Mouse (Mus musculus) embryonic facial prominence, embryonic 12.5 days (tissue): Measurements from ENCODE around the gene Slc22a13. TPM values are rescaled to one million over a fixed set of nuclear protein-coding genes. Genes with fewer than 3 reads are reported as not detected.

ENCODE experiments used
- ATAC-seq: fragments of 200-750 bp; cut with Nextera tagmentation; 2 replicates; pipeline ENCODE4 v1.8.0; 2017; ENCODE audit not compliant: insufficient number of reproducible peaks, insufficient read depth, low FRiP score, low TSS enrichment
- H3K27ac ChIP-seq: fragments of 300-500 bp; sonication (generic); 2 replicates; pipeline ENCODE4 v1.5.1; 2016; ENCODE audit warnings: mild to moderate bottlenecking
- H3K27me3 ChIP-seq: fragments of 300-500 bp; sonication (generic); 2 replicates; pipeline ENCODE4 v1.6.1; 2016; ENCODE audit warnings: mild to moderate bottlenecking, moderate library complexity
- H3K36me3 ChIP-seq: fragments of 300-500 bp; sonication (generic); 2 replicates; pipeline ENCODE4 v1.6.1; 2016; ENCODE audit warnings: mild to moderate bottlenecking
- H3K4me1 ChIP-seq: fragments of 300-500 bp; sonication (generic); 2 replicates; pipeline ENCODE4 v1.6.1; 2016
- H3K4me2 ChIP-seq: fragments of 300-500 bp; sonication (generic); replicated peaks from 2 replicates; pipeline ENCODE4 v1.6.1; 2016; ENCODE audit warnings: mild to moderate bottlenecking, moderate library complexity
- H3K4me3 ChIP-seq: fragments of 300-500 bp; sonication (generic); 2 replicates; pipeline ENCODE4 v1.5.1; 2016; ENCODE audit warnings: mild to moderate bottlenecking
- H3K9ac ChIP-seq: fragments of 300-500 bp; sonication (generic); 2 replicates; pipeline ENCODE4 v1.6.1; 2016; ENCODE audit warnings: mild to moderate bottlenecking, moderate library complexity
- H3K9me3 ChIP-seq: fragments of 300-500 bp; sonication (generic); 2 replicates; pipeline ENCODE4 v1.6.1; 2016; ENCODE audit warnings: mild to moderate bottlenecking, moderate library complexity
- WGBS: fragments of 180-500 bp; shearing (Covaris S2); methylation state at CpG from one replicate; pipeline ENCODE4 v1.1.7; 2016; 5-methylcytosine and 5-hydroxymethylcytosine counted together
- polyA plus RNA-seq: library from polyadenylated mRNA; unstranded; fragments of >200 nt; fragmentation: Nextera tagmentation; extraction: Ambion mirVana; gene quantifications from 2 replicates; pipeline ENCODE4 v1.2.1, GENCODE M21; 2016

Slc22a13 gene
- polyA plus RNA-seq, result not detected in 2 replicates

GRCm38 (mm10) chr9:119208998-119209397 is at the start of gene Slc22a13:
Slc22a13 (minus strand) TSS chr9:119209098.
- Histone ChIP-seq H3K4me2 (no peak within 1 kb of the TSS), H3K9me3 (peaks cover 9% of the 10 kb centered on the region; the same call in 1 of the 2 replicates), H3K9ac (no peak within 1 kb of the TSS), H3K4me3 (no peak within 1 kb of the TSS), H3K4me1 (no peaks in the 10 kb centered on the region), H3K27ac (no peak within 1 kb of the TSS), H3K36me3 (no peaks in the 10 kb centered on the region), H3K27me3 (no peaks in the 10 kb centered on the region)
- no peak for ATAC-seq
- 96% methylated on average over 4 of the region's 4 CpGs for WGBS

GRCm38 (mm10) chr9:119258128-119258527 is 49.2 kb upstream of the Slc22a13 start:
- ATAC-seq, result no peak
- WGBS, result 80% methylated on average over 5 of the region's 5 CpGs

GRCm38 (mm10) chr9:119256161-119256560 is 47.3 kb upstream of the Slc22a13 start:
- 95% methylated on average over 12 of the region's 12 CpGs for WGBS
- Histone ChIP-seq H3K4me3 (no peak overlapping the region), H3K4me2 (no peak overlapping the region), H3K27me3 (no peaks in the 10 kb centered on the region), H3K4me1 (no peaks in the 10 kb centered on the region), H3K27ac (no peak overlapping the region), H3K9me3 (no peaks in the 10 kb centered on the region), H3K9ac (no peak overlapping the region), H3K36me3 (peaks cover 15% of the 10 kb centered on the region)
- ATAC-seq, result no peak

More at GRCm38 (mm10) chr9:119258128-119258527, 49.2 kb upstream of the Slc22a13 start:
- no peaks in the 10 kb centered on the region for H3K4me1 ChIP-seq
- H3K9ac ChIP-seq, result no peak overlapping the region
- no peak overlapping the region for H3K4me3 ChIP-seq
- no peak overlapping the region for H3K4me2 ChIP-seq
- no peak overlapping the region for H3K27ac ChIP-seq
- no peaks in the 10 kb centered on the region for H3K9me3 ChIP-seq
- H3K27me3 ChIP-seq, result no peaks in the 10 kb centered on the region
- peaks cover 15% of the 10 kb centered on the region for H3K36me3 ChIP-seq

- no peak for ATAC-seq
- H3K4me1 ChIP-seq, result no peaks in the 10 kb centered on the region
- no peak overlapping the region for H3K4me3 ChIP-seq
- H3K9me3 ChIP-seq, result no peaks in the 10 kb centered on the region
- H3K27me3 ChIP-seq, result no peaks in the 10 kb centered on the region
- H3K9ac ChIP-seq, result no peak overlapping the region
- H3K27ac ChIP-seq, result no peak overlapping the region
- 97% methylated on average over 1 of the region's 1 CpGs for WGBS
- no peak overlapping the region for H3K4me2 ChIP-seq
- peaks cover 25% of the 10 kb centered on the region for H3K36me3 ChIP-seq
Measured at GRCm38 (mm10) chr9:119255096-119255495, 46.2 kb upstream of the Slc22a13 start.

- Histone ChIP-seq H3K27ac (no peak overlapping the region), H3K4me3 (no peak overlapping the region), H3K4me1 (no peaks in the 10 kb centered on the region), H3K36me3 (peaks cover 26% of the 10 kb centered on the region), H3K27me3 (no peaks in the 10 kb centered on the region), H3K4me2 (no peak overlapping the region), H3K9ac (no peak overlapping the region), H3K9me3 (no peaks in the 10 kb centered on the region)
- 88% methylated on average over 2 of the region's 2 CpGs for WGBS
- ATAC-seq, result no peak
Measured at GRCm38 (mm10) chr9:119254187-119254586, 45.3 kb upstream of the Slc22a13 start.

- H3K4me1 ChIP-seq, result no peaks in the 10 kb centered on the region
- H3K27ac ChIP-seq, result no peak overlapping the region
- no peak overlapping the region for H3K9ac ChIP-seq
- no peak for ATAC-seq
- H3K4me2 ChIP-seq, result no peak overlapping the region
- H3K36me3 ChIP-seq, result peaks cover 30% of the 10 kb centered on the region
- H3K9me3 ChIP-seq, result no peaks in the 10 kb centered on the region
- no peak overlapping the region for H3K4me3 ChIP-seq
- 78% methylated on average over 5 of the region's 5 CpGs for WGBS
- no peaks in the 10 kb centered on the region for H3K27me3 ChIP-seq
Measured at GRCm38 (mm10) chr9:119247996-119248395, 39.1 kb upstream of the Slc22a13 start.

- ATAC-seq, result no peak
- 88% methylated on average over 5 of the region's 5 CpGs for WGBS
- Histone ChIP-seq H3K4me2 (no peak overlapping the region), H3K27ac (no peak overlapping the region), H3K36me3 (peaks cover 39% of the 10 kb centered on the region), H3K4me1 (no peaks in the 10 kb centered on the region), H3K9me3 (no peaks in the 10 kb centered on the region), H3K27me3 (no peaks in the 10 kb centered on the region), H3K4me3 (no peak overlapping the region), H3K9ac (no peak overlapping the region)
Measured at GRCm38 (mm10) chr9:119246826-119247225, 37.9 kb upstream of the Slc22a13 start.

GRCm38 (mm10) chr9:119243981-119244380 is 35.1 kb upstream of the Slc22a13 start:
- 85% methylated on average over 3 of the region's 3 CpGs for whole genome bisulfite sequencing

GRCm38 (mm10) chr9:119241169-119241865 is 32.4 kb upstream of the Slc22a13 start:
- H3K36me3 ChIP-seq, result peaks cover 54% of the 10 kb centered on the region
- H3K9me3 ChIP-seq, result no peaks in the 10 kb centered on the region
- H3K4me3 ChIP-seq, result no peak overlapping the region
- no peak overlapping the region for H3K4me2 ChIP-seq
- WGBS, result 86% methylated on average over 11 of the region's 11 CpGs
- H3K27ac ChIP-seq, result no peak overlapping the region
- H3K9ac ChIP-seq, result no peak overlapping the region
- ATAC-seq, result no peak
- no peaks in the 10 kb centered on the region for H3K27me3 ChIP-seq
- H3K4me1 ChIP-seq, result no peaks in the 10 kb centered on the region

More at GRCm38 (mm10) chr9:119243981-119244380, 35.1 kb upstream of the Slc22a13 start:
- H3K4me2 ChIP-seq, result no peak overlapping the region
- H3K4me1 ChIP-seq, result no peaks in the 10 kb centered on the region
- no peaks in the 10 kb centered on the region for H3K27me3 ChIP-seq
- no peak overlapping the region for H3K9ac ChIP-seq
- peaks cover 49% of the 10 kb centered on the region for H3K36me3 ChIP-seq
- H3K4me3 ChIP-seq, result no peak overlapping the region
- ATAC-seq, result no peak
- no peak overlapping the region for H3K27ac ChIP-seq
- H3K9me3 ChIP-seq, result no peaks in the 10 kb centered on the region

GRCm38 (mm10) chr9:119240286-119240997 is 31.5 kb upstream of the Slc22a13 start:
- ATAC-seq, result no peak
- H3K27me3 ChIP-seq, result no peaks in the 10 kb centered on the region
- no peak overlapping the region for H3K27ac ChIP-seq
- H3K9ac ChIP-seq, result no peak overlapping the region
- H3K4me1 ChIP-seq, result no peaks in the 10 kb centered on the region
- WGBS, result 87% methylated on average over 10 of the region's 10 CpGs
- H3K36me3 ChIP-seq, result peaks cover 52% of the 10 kb centered on the region
- no peak overlapping the region for H3K4me3 ChIP-seq
- H3K9me3 ChIP-seq, result no peaks in the 10 kb centered on the region
- no peak overlapping the region for H3K4me2 ChIP-seq

GRCm38 (mm10) chr9:119239274-119239673 is 30.4 kb upstream of the Slc22a13 start:
- Histone ChIP-seq H3K27ac (no peak overlapping the region), H3K27me3 (no peaks in the 10 kb centered on the region), H3K9me3 (no peaks in the 10 kb centered on the region), H3K4me3 (no peak overlapping the region), H3K9ac (no peak overlapping the region), H3K36me3 (peaks cover 48% of the 10 kb centered on the region), H3K4me2 (no peak overlapping the region), H3K4me1 (no peaks in the 10 kb centered on the region)
- ATAC-seq, result no peak
- WGBS, result 94% methylated on average over 3 of the region's 3 CpGs

- no peaks in the 10 kb centered on the region for H3K4me1 ChIP-seq
- H3K27ac ChIP-seq, result no peak overlapping the region
- H3K4me3 ChIP-seq, result no peak overlapping the region
- H3K4me2 ChIP-seq, result no peak overlapping the region
- peaks cover 44% of the 10 kb centered on the region for H3K36me3 ChIP-seq
- WGBS, result 92% methylated on average over 4 of the region's 4 CpGs
- H3K9me3 ChIP-seq, result no peaks in the 10 kb centered on the region
- no peak for ATAC-seq
- H3K9ac ChIP-seq, result no peak overlapping the region
- no peaks in the 10 kb centered on the region for H3K27me3 ChIP-seq
Measured at GRCm38 (mm10) chr9:119238796-119239195, 29.9 kb upstream of the Slc22a13 start.
